In the genomic region with DNA sequence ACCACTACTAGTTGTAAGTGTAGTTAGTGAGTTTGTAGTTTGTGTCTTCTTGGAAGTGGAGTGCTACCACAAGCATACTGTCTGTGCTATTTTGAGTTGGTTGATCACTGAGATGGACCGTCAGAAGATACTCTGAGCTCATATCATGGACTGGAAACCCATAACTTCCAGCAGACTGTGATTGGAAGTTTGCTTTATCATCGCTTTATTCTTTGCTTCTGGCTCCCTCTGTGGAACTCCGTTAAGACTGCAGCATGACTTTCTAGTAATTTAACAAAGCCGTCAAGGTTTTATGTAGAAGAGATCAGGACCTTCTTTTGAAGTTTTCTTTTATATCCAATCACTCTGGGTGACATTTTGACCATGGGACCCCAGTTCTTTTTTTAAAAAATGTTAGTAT, we compare ENCODE assay signal across 19 mouse cellular contexts. TPM values are rescaled to one million over a fixed set of nuclear protein-coding genes. Genes with fewer than 3 reads are reported as not detected.
DNase-seq lines count a peak whose midpoint lies in the region; ATAC-seq and TF ChIP-seq lines count a peak whose summit lies in the region.
"Had no signal": no experiment of that assay in that cellular context is flagged by ENCODE, and none has a peak within 500 bp of the region (broad histone marks: within the 10 kb centered on the region; RNA-seq: fewer than 3 reads in every experiment).

No protein-coding gene starts in this region.

- no peak overlapping the region for H3K9ac ChIP-seq in intestine, postnatal 0 days (ENCODE audit: low read depth, low read length)
- no peak overlapping the region for H3K9ac ChIP-seq in intestine, embryonic 15.5 days
- H3K9ac ChIP-seq in lung, embryonic 14.5 days: no peak overlapping the region
- H3K9ac ChIP-seq: forebrain, embryonic 13.5 days; liver, embryonic 12.5 days; neural tube, embryonic 12.5 days had no signal

- H3K27me3 ChIP-seq in intestine, postnatal 0 days (replicated peaks; ENCODE audit: control insufficient read depth, insufficient read depth, low read length): no peaks in the 10 kb centered on the region
- no peaks in the 10 kb centered on the region for H3K27me3 ChIP-seq in intestine, embryonic 15.5 days (replicated peaks)
- H3K27me3 ChIP-seq in lung, embryonic 14.5 days (ENCODE audit: insufficient read depth, low read length): no peaks in the 10 kb centered on the region
- H3K27me3 ChIP-seq: forebrain, embryonic 13.5 days; liver, embryonic 12.5 days; neural tube, embryonic 12.5 days had no signal

- peak; percentile 59 for DNase-seq in lung, embryonic 14.5 days
- no peak for DNase-seq in lung, adult 2 months
- peak; percentile 28 for DNase-seq in NIH3T3 (ENCODE audit: low read depth)
- no peak for DNase-seq in cerebellum, adult 11 months
- DNase-seq: adrenal gland, postnatal 36 days; cerebellum, adult 2 months; cerebellum, postnatal 36 days; gastrocnemius, postnatal 25 days; layer of hippocampus, postnatal 36 days; right cerebral cortex, postnatal 4 days had no signal

- H3K4me1 ChIP-seq in intestine, postnatal 0 days (replicated peaks; ENCODE audit: control insufficient read depth, insufficient read depth, low read length): peaks cover 5% of the 10 kb centered on the region; the same call in 1 of the 2 replicates
- H3K4me1 ChIP-seq in intestine, embryonic 15.5 days (replicated peaks): no peaks in the 10 kb centered on the region
- H3K4me1 ChIP-seq in lung, embryonic 14.5 days (ENCODE audit: insufficient read depth): no peaks in the 10 kb centered on the region
- peaks cover 2% of the 10 kb centered on the region for H3K4me1 ChIP-seq in lung, adult 2 months (ENCODE audit: control insufficient read depth, insufficient read depth, low read length)
- H3K4me1 ChIP-seq in cortical plate, adult 2 months (ENCODE audit: control insufficient read depth, insufficient read depth, low read length): no peaks in the 10 kb centered on the region
- H3K4me1 ChIP-seq: forebrain, embryonic 13.5 days; neural tube, embryonic 12.5 days had no signal

- no peak for ATAC-seq in intestine, postnatal 0 days
- no peak for ATAC-seq in intestine, embryonic 15.5 days
- ATAC-seq in lung, embryonic 14.5 days (ENCODE audit: insufficient read depth): no peak
- ATAC-seq: forebrain, embryonic 13.5 days; inflammation-experienced regulatory T-cells, adult 6 months; liver, embryonic 12.5 days had no signal

- no peak overlapping the region for H3K4me3 ChIP-seq in intestine, postnatal 0 days (ENCODE audit: low read depth, low read length)
- no peak overlapping the region for H3K4me3 ChIP-seq in intestine, embryonic 15.5 days (replicated peaks)
- no peak overlapping the region for H3K4me3 ChIP-seq in lung, embryonic 14.5 days (ENCODE audit: low read depth, low read length)
- no peak overlapping the region for H3K4me3 ChIP-seq in lung, adult 2 months (replicated peaks; ENCODE audit: extremely low read depth, low read depth, low read length)
- H3K4me3 ChIP-seq in cortical plate, adult 2 months (ENCODE audit: insufficient read depth, low read length): no peak overlapping the region
- H3K4me3 ChIP-seq: forebrain, embryonic 13.5 days; liver, embryonic 12.5 days; neural tube, embryonic 12.5 days had no signal

- H3K9me3 ChIP-seq in intestine, postnatal 0 days (ENCODE audit: control insufficient read depth): no peaks in the 10 kb centered on the region
- H3K9me3 ChIP-seq in intestine, embryonic 15.5 days: no peaks in the 10 kb centered on the region
- H3K9me3 ChIP-seq in lung, embryonic 14.5 days (ENCODE audit: low read depth, low read length): no peaks in the 10 kb centered on the region
- H3K9me3 ChIP-seq: forebrain, embryonic 13.5 days; liver, embryonic 12.5 days; neural tube, embryonic 12.5 days had no signal

- no peak for TF ChIP-seq POLR2A in lung, adult 2 months (IDR thresholded peaks at IDR 0.05; ENCODE audit: borderline replicate concordance, extremely low read depth, low read depth, low read length)
- no peak for TF ChIP-seq POLR2A in cortical plate, adult 2 months (IDR thresholded peaks at IDR 0.05; ENCODE audit: extremely low read depth, insufficient read depth, low read length)

- H3K4me2 ChIP-seq in intestine, postnatal 0 days (replicated peaks; ENCODE audit: low read depth): no peak overlapping the region
- H3K4me2 ChIP-seq in intestine, embryonic 15.5 days (replicated peaks): no peak overlapping the region
- H3K4me2 ChIP-seq in lung, embryonic 14.5 days: no peak overlapping the region
- H3K4me2 ChIP-seq: forebrain, embryonic 13.5 days; liver, embryonic 12.5 days; midbrain, embryonic 11.5 days; neural tube, embryonic 12.5 days had no signal

- H3K27ac ChIP-seq in intestine, postnatal 0 days (ENCODE audit: low read depth, low read length): no peak overlapping the region
- no peak overlapping the region for H3K27ac ChIP-seq in intestine, embryonic 15.5 days
- H3K27ac ChIP-seq in lung, embryonic 14.5 days (ENCODE audit: low read depth): no peak overlapping the region
- H3K27ac ChIP-seq in cortical plate, adult 2 months (ENCODE audit: insufficient read depth, low read length): no peak overlapping the region
- H3K27ac ChIP-seq: forebrain, embryonic 13.5 days; liver, embryonic 12.5 days; macrophage; neural tube, embryonic 12.5 days had no signal

- TF ChIP-seq CTCF in intestine, postnatal 0 days (IDR thresholded peaks at IDR 0.05; ENCODE audit: low read depth): peak; percentile 68
- TF ChIP-seq CTCF in lung, embryonic 14.5 days (IDR thresholded peaks at IDR 0.05; ENCODE audit: low read depth): peak; percentile 38
- no peak for TF ChIP-seq CTCF in lung, adult 2 months (IDR thresholded peaks at IDR 0.05; ENCODE audit: insufficient read depth, low read length)
- TF ChIP-seq CTCF in cortical plate, adult 2 months (IDR thresholded peaks at IDR 0.05; ENCODE audit: extremely low read depth, insufficient read depth, low read length): peak; percentile 19; the same call in 1 of the 2 replicates

- H3K36me3 ChIP-seq in intestine, postnatal 0 days (ENCODE audit: control insufficient read depth, insufficient read depth): no peaks in the 10 kb centered on the region
- H3K36me3 ChIP-seq in intestine, embryonic 15.5 days: no peaks in the 10 kb centered on the region
- H3K36me3 ChIP-seq in lung, embryonic 14.5 days (ENCODE audit: insufficient read depth): 0 out of 2 replicates have a peak, but pooled peaks cover 3% of the 10 kb centered on the region
- H3K36me3 ChIP-seq: neural tube, embryonic 12.5 days had no signal

- 67% methylated on average over 4 of the region's 4 CpGs for WGBS in intestine, postnatal 0 days
- WGBS in intestine, embryonic 15.5 days: 77% methylated on average over 4 of the region's 4 CpGs
- WGBS in lung, embryonic 14.5 days: 71% methylated on average over 4 of the region's 4 CpGs
- 49% methylated on average over 4 of the region's 4 CpGs for WGBS in lung, adult 2 months

RNA-seq across cellular contexts. Expression of a gene that starts 58.1 kb away (rescaled TPM):
- 240 and 254 TPM in 2 replicates for polyA plus RNA-seq in intestine, postnatal 0 days (2015; fragmentation: Nextera tagmentation; extraction: Ambion mirVana)
- 215 and 230 TPM in 2 replicates for polyA plus RNA-seq in intestine, embryonic 15.5 days (2015; fragmentation: Nextera tagmentation; extraction: Ambion mirVana)
- 218 and 229 TPM in 2 replicates for polyA plus RNA-seq in lung, embryonic 14.5 days (2014; fragmentation: Nextera tagmentation; extraction: Ambion mirVana)
- 34.8 and 54.0 TPM in 2 replicates for polyA plus RNA-seq in lung, adult 2 months (2012; rRNA removed)
- 64.1 and 65.2 TPM in 2 replicates for polyA plus RNA-seq in cortical plate, adult 2 months (2012; rRNA removed)

RNA-seq across cellular contexts. Expression of a gene that starts 58.2 kb away (rescaled TPM):
- polyA plus RNA-seq in intestine, postnatal 0 days (2015; fragmentation: Nextera tagmentation; extraction: Ambion mirVana): 58.8 and 60.0 TPM in 2 replicates
- polyA plus RNA-seq in intestine, embryonic 15.5 days (2015; fragmentation: Nextera tagmentation; extraction: Ambion mirVana): 70.2 and 79.0 TPM in 2 replicates
- polyA plus RNA-seq in lung, embryonic 14.5 days (2014; fragmentation: Nextera tagmentation; extraction: Ambion mirVana): 82.5 and 86.9 TPM in 2 replicates
- polyA plus RNA-seq in lung, adult 2 months (2012; rRNA removed): 16.2 and 30.1 TPM in 2 replicates
- 64.9 and 65.8 TPM in 2 replicates for polyA plus RNA-seq in cortical plate, adult 2 months (2012; rRNA removed)

Comparison
In these comparisons a context has a peak if more than half of its experiments do, and no peak if none do; other contexts are left out.
1. DNase-seq: peak in lung, embryonic 14.5 days (single experiment) and NIH3T3 (single experiment); none in lung, adult 2 months (single experiment) and cerebellum, adult 11 months (single experiment).